Mouse (Mus musculus) MEL (cell line): ENCODE results near the gene Tmem59l. TPM values are rescaled to one million over a fixed set of nuclear protein-coding genes. Genes with fewer than 3 reads are reported as not detected.

Source experiments
- DNase-seq: peaks from one replicate; pipeline ENCODE4 v3.0.0; 2011; ENCODE audit warnings: low read depth, low spot score
- H3K27ac ChIP-seq: 2 replicates; pipeline ENCODE4 v1.5.1; 2012; ENCODE audit warnings: low read depth, mild to moderate bottlenecking, control low read depth, low read length, moderate library complexity; ENCODE audit not compliant: control insufficient read depth
- H3K27me3 ChIP-seq, 2 experiments: fragments of 150-350 bp in 1 of 2; sonication (generic) in 1 of 2; 2 replicates each; pipeline ENCODE4 v1.6.1; 2012; ENCODE audit warnings: low read length in 2 of 2, mild to moderate bottlenecking in 2 of 2, improper control_type of control experiment in 1 of 2, moderate library complexity in 1 of 2; ENCODE audit not compliant: insufficient read depth in 2 of 2, control insufficient read depth in 1 of 2
- H3K36me3 ChIP-seq, 2 experiments: 2 replicates each; pipeline ENCODE4 v1.6.1; 2012 to 2014; ENCODE audit warnings: low read length in 2 of 2, improper control_type of control experiment in 1 of 2, inconsistent platforms in 1 of 2, mild to moderate bottlenecking in 1 of 2; ENCODE audit not compliant: insufficient read depth in 2 of 2, control insufficient read depth in 1 of 2
- H3K4me1 ChIP-seq, 2 experiments: fragments of 150-350 bp in 1 of 2; sonication (generic) in 1 of 2; 2 replicates each; pipeline ENCODE4 v1.6.1; 2012; ENCODE audit warnings: low read length in 2 of 2, improper control_type of control experiment in 1 of 2, mild to moderate bottlenecking in 1 of 2; ENCODE audit not compliant: insufficient read depth in 2 of 2, control insufficient read depth in 1 of 2
- H3K4me3 ChIP-seq, 2 experiments: fragments of 150-350 bp in 1 of 2; sonication (generic) in 1 of 2; 2 replicates each; pipeline ENCODE4 v1.5.1; 2012; ENCODE audit warnings: low read depth in 2 of 2, low read length in 2 of 2, mild to moderate bottlenecking in 2 of 2, moderate library complexity in 2 of 2, control low read depth in 1 of 2, improper control_type of control experiment in 1 of 2; ENCODE audit not compliant: control insufficient read depth in 1 of 2, insufficient read depth in 1 of 2
- H3K79me2 ChIP-seq: 2 replicates; pipeline ENCODE4 v1.6.1; 2012; ENCODE audit warnings: mild to moderate bottlenecking, low read length, moderate library complexity; ENCODE audit not compliant: control insufficient read depth, poor library complexity, insufficient read depth
- H3K9ac ChIP-seq: 2 replicates; pipeline ENCODE4 v1.6.1; 2012; ENCODE audit warnings: low read depth, mild to moderate bottlenecking, control low read depth, low read length, moderate library complexity; ENCODE audit not compliant: control insufficient read depth, poor library complexity, severe bottlenecking
- H3K9me3 ChIP-seq: fragments of 150-350 bp; sonication (generic); replicated peaks from 2 replicates; pipeline ENCODE4 v1.6.1; 2012; ENCODE audit warnings: mild to moderate bottlenecking, low read length, improper control_type of control experiment, moderate library complexity; ENCODE audit not compliant: insufficient read depth
- CHD1 ChIP-seq: IDR thresholded peaks from 2 replicates; pipeline ENCODE4 v1.6.1; 2012; ENCODE audit warnings: low read depth, mild to moderate bottlenecking, inconsistent platforms, low read length, improper control_type of control experiment
- CHD2 ChIP-seq: IDR thresholded peaks from 2 replicates; pipeline ENCODE4 v1.6.1; 2011; ENCODE audit warnings: low read length, improper control_type of control experiment
- CTCF ChIP-seq, 3 experiments: IDR thresholded peaks in 2 of 3; conservative IDR thresholded peaks in 1 of 3; 2 replicates each; pipeline ENCODE4 v1.5.1; 2011 to 2012; ENCODE audit warnings: low read length in 3 of 3, low read depth in 2 of 3, mild to moderate bottlenecking in 2 of 3, improper control_type of control experiment in 1 of 3, inconsistent platforms in 1 of 3, mixed read lengths in 1 of 3, moderate library complexity in 1 of 3; ENCODE audit not compliant: control insufficient read depth in 1 of 3, insufficient read depth in 1 of 3, poor library complexity in 1 of 3, severe bottlenecking in 1 of 3
- E2F4 ChIP-seq: IDR thresholded peaks from 2 replicates; pipeline ENCODE4 v1.6.1; 2011; ENCODE audit warnings: low read depth, low read length, improper control_type of control experiment, borderline replicate concordance
- ELF1 ChIP-seq: IDR thresholded peaks from 2 replicates; pipeline ENCODE4 v1.6.1; 2014; ENCODE audit warnings: low read depth, mild to moderate bottlenecking, inconsistent platforms, low read length, improper control_type of control experiment, moderate library complexity
- HCFC1 ChIP-seq: IDR thresholded peaks from 2 replicates; pipeline ENCODE4 v1.6.1; 2012; ENCODE audit warnings: low read depth, mild to moderate bottlenecking, inconsistent platforms, low read length, improper control_type of control experiment, moderate library complexity
- JUND ChIP-seq: IDR thresholded peaks from 2 replicates; pipeline ENCODE4 v1.6.1; 2011; ENCODE audit warnings: low read depth, mild to moderate bottlenecking, improper control_type of control experiment, low read length
- KAT2A ChIP-seq: conservative IDR thresholded peaks from 2 replicates; pipeline ENCODE4 v1.6.1; 2012; ENCODE audit warnings: low read depth, low read length, improper control_type of control experiment, inconsistent platforms
- MAX ChIP-seq: IDR thresholded peaks from 2 replicates; pipeline ENCODE4 v1.6.1; 2011; ENCODE audit warnings: low read length, improper control_type of control experiment
- MYC ChIP-seq: IDR thresholded peaks from 2 replicates; pipeline ENCODE4 v1.6.1; 2011; ENCODE audit warnings: low read depth, mild to moderate bottlenecking, low read length, improper control_type of control experiment, moderate library complexity
- NRF1 ChIP-seq: IDR thresholded peaks from 2 replicates; pipeline ENCODE4 v1.6.1; 2014; ENCODE audit warnings: low read depth, mild to moderate bottlenecking, inconsistent platforms, low read length, improper control_type of control experiment, moderate library complexity; ENCODE audit not compliant: poor library complexity, insufficient read depth, severe bottlenecking
- POLR2AphosphoS2 ChIP-seq: IDR thresholded peaks from 2 replicates; pipeline ENCODE4 v1.6.1; 2011; ENCODE audit warnings: low read length, improper control_type of control experiment
- RCOR1 ChIP-seq: IDR thresholded peaks from 2 replicates; pipeline ENCODE4 v1.6.1; 2012; ENCODE audit warnings: low read depth, mild to moderate bottlenecking, inconsistent platforms, low read length, improper control_type of control experiment
- TBP ChIP-seq: IDR thresholded peaks from 2 replicates; pipeline ENCODE4 v1.8.0; 2011; ENCODE audit warnings: low read depth, low read length, improper control_type of control experiment
- USF1 ChIP-seq: IDR thresholded peaks from 2 replicates; pipeline ENCODE4 v1.6.1; 2014; ENCODE audit warnings: low read depth, mild to moderate bottlenecking, inconsistent platforms, low read length, improper control_type of control experiment, moderate library complexity
- USF2 ChIP-seq, 2 experiments: IDR thresholded peaks; 2 replicates each; pipeline ENCODE4 v1.6.1; 2011 to 2012; ENCODE audit warnings: improper control_type of control experiment in 2 of 2, low read length in 2 of 2, borderline replicate concordance in 1 of 2, inconsistent platforms in 1 of 2, low read depth in 1 of 2, mild to moderate bottlenecking in 1 of 2; ENCODE audit not compliant: insufficient read depth in 1 of 2
- ZKSCAN1 ChIP-seq: IDR thresholded peaks from 2 replicates; pipeline ENCODE4 v1.6.1; 2012; ENCODE audit warnings: low read depth, mild to moderate bottlenecking, inconsistent platforms, low read length, improper control_type of control experiment, moderate library complexity
- polyA plus RNA-seq, 2 experiments: library from polyadenylated mRNA; stranded (reverse) in 1 of 2; unstranded in 1 of 2; fragments of >175 nt in 1 of 2; fragments of >200 nt in 1 of 2; gene quantifications; 2 replicates each; pipeline versions ENCODE4 v1.2.1 to v1.2.4; 2012; ENCODE audit warnings: low replicate concordance in 2 of 2, low read depth in 1 of 2; ENCODE audit not compliant: insufficient read length in 2 of 2, insufficient read depth in 1 of 2, missing spikeins in 1 of 2
- total RNA-seq: library from RNA; depleted of rRNA; stranded (reverse); fragments of 300-350 nt; gene quantifications from 2 replicates; pipeline ENCODE4 v1.2.3, GENCODE M21; 2012

Tmem59l gene
- total and polyA plus RNA-seq, 3 experiments: not detected

DNA sequence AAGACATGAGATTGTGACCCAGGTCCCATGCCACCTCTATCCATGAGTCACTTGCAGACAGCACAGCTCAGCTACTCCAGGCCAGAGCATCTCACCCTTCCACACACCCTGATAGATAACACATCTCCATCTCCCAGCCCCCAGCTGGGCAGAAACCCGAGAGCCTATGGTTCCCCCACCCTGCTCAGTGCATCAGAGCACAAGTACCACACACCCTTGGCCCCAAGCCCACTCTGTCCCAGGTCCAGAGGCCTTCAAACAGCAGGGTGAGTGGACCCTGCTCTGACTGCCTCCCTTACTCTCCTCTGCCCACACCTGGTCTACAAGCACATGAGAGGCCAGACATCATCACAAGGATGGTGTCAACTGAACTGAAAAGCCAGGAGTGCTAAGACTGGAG, 19.3 kb downstream of the Tmem59l start:
- Histone ChIP-seq H3K36me3 (peaks cover 0 to 2% of the 10 kb centered on the region in 2 experiments; a peak in 3 of 4 replicates), H3K9ac (no peak overlapping the region)

DNA sequence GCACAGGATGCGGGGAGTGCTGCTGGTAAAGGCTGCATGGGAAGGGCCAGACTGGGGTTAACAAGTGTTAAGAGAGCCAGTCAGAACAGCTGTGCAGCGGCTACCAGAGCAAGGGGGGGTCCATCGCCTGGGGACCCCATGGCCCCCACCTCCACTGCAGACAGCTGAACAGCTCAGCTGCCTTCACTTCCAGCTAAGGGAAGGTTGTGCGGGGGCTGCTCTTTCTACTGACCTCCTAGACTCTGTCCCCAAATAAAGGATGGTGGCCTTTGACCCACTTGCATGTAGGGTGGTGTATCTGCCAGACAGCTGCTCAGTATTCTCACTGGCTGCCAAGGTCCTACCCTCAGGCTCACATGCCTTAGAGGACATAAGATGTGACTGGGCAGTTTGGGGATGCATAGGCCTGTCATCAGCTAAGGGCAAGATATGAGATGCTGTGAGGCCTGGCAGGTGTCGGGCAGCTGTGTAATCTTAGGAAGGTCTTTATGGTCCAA, 19.9 kb downstream of the Tmem59l start:
- Histone ChIP-seq H3K36me3 (peaks cover 0 to 2% of the 10 kb centered on the region in 2 experiments; a peak in 3 of 4 replicates), H3K9me3 (no peaks in the 10 kb centered on the region)
- DNase-seq: no peak
- TF ChIP-seq ELF1 (no peak), RCOR1 (no peak), KAT2A (no peak)
- TF ChIP-seq, all 39 proteins: peak for 0
- Histone ChIP-seq H3K79me2 (0 out of 2 replicates have a peak, but pooled peaks cover 2% of the 10 kb centered on the region), H3K9ac (no peak overlapping the region), H3K4me1 (peaks cover 0 to 7% of the 10 kb centered on the region in 2 experiments; a peak in 2 of 4 replicates), H3K27ac (no peak overlapping the region), H3K4me3 (no peak overlapping the region), H3K27me3 (no peaks in the 10 kb centered on the region)

More for the DNA sequence above, 19.3 kb downstream of the Tmem59l start:
- peaks cover 0 to 7% of the 10 kb centered on the region in 2 experiments; a peak in 2 of 4 replicates for H3K4me1 ChIP-seq
- H3K27me3 ChIP-seq: no peaks in the 10 kb centered on the region
- H3K4me3 ChIP-seq: no peak overlapping the region
- H3K79me2 ChIP-seq: 0 out of 2 replicates have a peak, but pooled peaks cover 2% of the 10 kb centered on the region
- no peak for DNase-seq
- no peaks in the 10 kb centered on the region for H3K9me3 ChIP-seq
- no peak overlapping the region for H3K27ac ChIP-seq
- no peak for TF ChIP-seq KAT2A
- no peak for TF ChIP-seq NRF1
- TF ChIP-seq ZKSCAN1: no peak
- no peak for TF ChIP-seq JUND
- TF ChIP-seq USF2 (IDR thresholded peaks at IDR 0.05; ENCODE audit: borderline replicate concordance in 1 of 2, insufficient read depth in 1 of 2, low read depth in 1 of 2, low read length in 2 of 2): no peak
- no peak for TF ChIP-seq TBP
- TF ChIP-seq POLR2AphosphoS2: no peak
- TF ChIP-seq E2F4: no peak
- TF ChIP-seq CHD1: no peak
- no peak for TF ChIP-seq CHD2
- TF ChIP-seq USF1: no peak
- TF ChIP-seq HCFC1: no peak
- TF ChIP-seq CTCF (IDR thresholded peaks at IDR 0.05 in 2 of 3, conservative IDR thresholded peaks at IDR 0.05 in 1 of 3; ENCODE audit: control insufficient read depth in 1 of 3, insufficient read depth in 1 of 3, low read depth in 2 of 3, low read length in 3 of 3, poor library complexity in 1 of 3, severe bottlenecking in 1 of 3): no peak
- TF ChIP-seq MAX: no peak
- TF ChIP-seq MYC: no peak
- TF ChIP-seq, all 39 proteins: peak for 0
